Mouse (Mus musculus): ENCODE measurements at regions not wholly inside any gene's neighbourhood (a gene's known extent, or its start where the extent isn't known, plus 50 kb on each side); places are given as distances from the start of the nearest gene placed in this dataset.

GRCm38 (mm10) chr4:87650393-87650792, 382.8 kb downstream of the Mllt3 start:
- no peak for TF ChIP-seq CTCF (IDR thresholded peaks at IDR 0.05; ENCODE audit: low read depth)
- TF ChIP-seq EP300 (IDR thresholded peaks at IDR 0.05; ENCODE audit: low read depth): no peak
